Mouse (Mus musculus) neural tube, embryonic 13.5 days (tissue): ENCODE measurements at regions not wholly inside any gene's neighbourhood (a gene's known extent, or its start where the extent isn't known, plus 50 kb on each side); places are given as distances from the start of the nearest gene placed in this dataset.
A peak's percentile ranks its signal among the peaks of the same experiment; 100 is the strongest.
"Not testable (repeated sequence)": the region's sequence is repeated elsewhere in the genome, so short reads cannot be mapped to it uniquely, and the experiment has no call there.

ENCODE experiments used
- ATAC-seq: fragments of 200-750 bp; cut with Nextera tagmentation; 2 replicates; pipeline ENCODE4 v1.8.0; 2017; ENCODE audit warnings: low read depth, mild to moderate bottlenecking, moderate TSS enrichment, moderate library complexity
- H3K27ac ChIP-seq: fragments of 300-500 bp; sonication (generic); replicated peaks from 2 replicates; pipeline ENCODE4 v1.5.1; 2015; ENCODE audit warnings: moderate library complexity, mild to moderate bottlenecking, inconsistent platforms
- H3K27me3 ChIP-seq: fragments of 300-500 bp; sonication (generic); 2 replicates; pipeline ENCODE4 v1.6.1; 2015; ENCODE audit warnings: mild to moderate bottlenecking, inconsistent platforms
- H3K36me3 ChIP-seq: fragments of 300-500 bp; sonication (generic); 2 replicates; pipeline ENCODE4 v1.6.1; 2015; ENCODE audit warnings: mild to moderate bottlenecking, inconsistent platforms
- H3K4me1 ChIP-seq: fragments of 300-500 bp; sonication (generic); replicated peaks from 2 replicates; pipeline ENCODE4 v1.6.1; 2015; ENCODE audit warnings: inconsistent platforms
- H3K4me2 ChIP-seq: fragments of 300-500 bp; sonication (generic); 2 replicates; pipeline ENCODE4 v1.6.1; 2015; ENCODE audit warnings: inconsistent platforms, mild to moderate bottlenecking, moderate library complexity
- H3K4me3 ChIP-seq: fragments of 300-500 bp; sonication (generic); 2 replicates; pipeline ENCODE4 v1.5.1; 2015; ENCODE audit warnings: mild to moderate bottlenecking, inconsistent platforms
- H3K9ac ChIP-seq: fragments of 300-500 bp; sonication (generic); 2 replicates; pipeline ENCODE4 v1.6.1; 2015; ENCODE audit warnings: moderate library complexity, mild to moderate bottlenecking, inconsistent platforms
- H3K9me3 ChIP-seq: fragments of 300-500 bp; sonication (generic); 2 replicates; pipeline ENCODE4 v1.6.1; 2016; ENCODE audit warnings: inconsistent platforms
- WGBS: fragments of 180-500 bp; shearing (Covaris S2); methylation state at CpG from one replicate; pipeline ENCODE4 v1.1.7; 2015; 5-methylcytosine and 5-hydroxymethylcytosine counted together

- Histone ChIP-seq H3K27me3 (no peaks in the 10 kb centered on the region), H3K9me3 (no peaks in the 10 kb centered on the region), H3K36me3 (no peaks in the 10 kb centered on the region), H3K4me3 (no peak overlapping the region), H3K27ac (no peak overlapping the region), H3K9ac (no peak overlapping the region), H3K4me1 (no peaks in the 10 kb centered on the region), H3K4me2 (no peak overlapping the region)
- no peak for ATAC-seq
These were observed 563.3 kb upstream of the Foxg1 start for GRCm38 (mm10) chr12:48819168-48819567.

GRCm38 (mm10) chr12:48820206-48820605 is 562.3 kb upstream of the Foxg1 start:
- no peak overlapping the region for H3K9ac ChIP-seq
- no peak overlapping the region for H3K4me2 ChIP-seq
- H3K27ac ChIP-seq = no peak overlapping the region
- no peak overlapping the region for H3K4me3 ChIP-seq
- no peaks in the 10 kb centered on the region for H3K4me1 ChIP-seq
- ATAC-seq = no peak
- H3K27me3 ChIP-seq = no peaks in the 10 kb centered on the region
- no peaks in the 10 kb centered on the region for H3K36me3 ChIP-seq
- H3K9me3 ChIP-seq = no peaks in the 10 kb centered on the region

GRCm38 (mm10) chr12:48826300-48826699 is 556.2 kb upstream of the Foxg1 start:
- Histone ChIP-seq H3K4me1 (no peaks in the 10 kb centered on the region), H3K4me3 (no peak overlapping the region), H3K36me3 (no peaks in the 10 kb centered on the region), H3K4me2 (no peak overlapping the region), H3K9me3 (no peaks in the 10 kb centered on the region), H3K9ac (no peak overlapping the region), H3K27me3 (no peaks in the 10 kb centered on the region), H3K27ac (no peak overlapping the region)
- ATAC-seq = no peak
- 51% methylated on average over 6 of the region's 6 CpGs for whole genome bisulfite sequencing

GRCm38 (mm10) chr12:48853356-48853755 is 529.1 kb upstream of the Foxg1 start:
- H3K9me3 ChIP-seq, ATAC-seq, H3K27ac ChIP-seq, H3K4me3 ChIP-seq, H3K9ac ChIP-seq, H3K4me2 ChIP-seq, H3K4me1 ChIP-seq, H3K27me3 ChIP-seq, H3K36me3 ChIP-seq: not testable (repeated sequence)
- 88% methylated on average over 4 of the region's 4 CpGs for WGBS

- Histone ChIP-seq H3K36me3 (no peaks in the 10 kb centered on the region), H3K9me3 (no peaks in the 10 kb centered on the region), H3K4me3 (no peak overlapping the region), H3K4me1 (no peaks in the 10 kb centered on the region), H3K27me3 (no peaks in the 10 kb centered on the region), H3K9ac (no peak overlapping the region), H3K27ac (no peak overlapping the region), H3K4me2 (no peak overlapping the region)
- WGBS = 90% methylated on average over 1 of the region's 1 CpGs
- no peak for ATAC-seq
These were observed 528.4 kb upstream of the Foxg1 start for GRCm38 (mm10) chr12:48854016-48854415.

GRCm38 (mm10) chr12:48878244-48879031 is 504.0 kb upstream of the Foxg1 start:
- WGBS = 36% methylated on average over 8 of the region's 8 CpGs
- H3K27me3 ChIP-seq = no peaks in the 10 kb centered on the region
- peaks cover 9% of the 10 kb centered on the region for H3K4me1 ChIP-seq
- ATAC-seq = 0 out of 2 replicates have a peak, but pooled peaks have one; percentile 36
- no peak overlapping the region for H3K4me2 ChIP-seq
- H3K4me3 ChIP-seq = no peak overlapping the region
- H3K9ac ChIP-seq = no peak overlapping the region
- H3K9me3 ChIP-seq = no peaks in the 10 kb centered on the region
- H3K36me3 ChIP-seq = no peaks in the 10 kb centered on the region
- H3K27ac ChIP-seq = no peak overlapping the region
